Mouse (Mus musculus) liver, postnatal 0 days (tissue): ENCODE measurements around the gene Nos2.

Source experiments
- CTCF ChIP-seq: sonication (generic); IDR thresholded peaks from 2 replicates; pipeline ENCODE4 v1.5.1; 2016; ENCODE audit warnings: antibody characterized with exemption, low read depth
- EP300 ChIP-seq: IDR thresholded peaks from 2 replicates; pipeline ENCODE4 v1.6.1; 2016; ENCODE audit warnings: antibody characterized with exemption, low read depth, mild to moderate bottlenecking

- TF ChIP-seq EP300 (no peak), CTCF (no peak)
Measured at GRCm38 (mm10) chr11:78971096-78971495, 50.5 kb downstream of the Nos2 start.
